Mouse (Mus musculus) kidney, postnatal 0 days (tissue): ENCODE data around the gene Ncam1. TPM values are rescaled to one million over a fixed set of nuclear protein-coding genes. Genes with fewer than 3 reads are reported as not detected.

Experiments
- ATAC-seq: fragments of 200-750 bp; cut with Nextera tagmentation; replicated peaks from 2 replicates; pipeline ENCODE4 v1.8.0; 2017; ENCODE audit warnings: low read depth, moderate number of reproducible peaks, moderate TSS enrichment, moderate library complexity; ENCODE audit not compliant: low FRiP score
- DNase-seq: peaks from one replicate; pipeline ENCODE4 v3.0.0-alpha.2; 2016; ENCODE audit warnings: low spot score
- H3K27ac ChIP-seq: fragments of 300-500 bp; sonication (generic); 2 replicates; pipeline ENCODE4 v1.5.1; 2014; ENCODE audit warnings: mild to moderate bottlenecking
- H3K27me3 ChIP-seq: fragments of 300-500 bp; sonication (generic); 2 replicates; pipeline ENCODE4 v1.6.1; 2014; ENCODE audit warnings: low read length, mixed read lengths; ENCODE audit not compliant: insufficient read depth
- H3K36me3 ChIP-seq: fragments of 300-500 bp; sonication (generic); 2 replicates; pipeline ENCODE4 v1.6.1; 2014; ENCODE audit warnings: low read length, mixed read lengths; ENCODE audit not compliant: insufficient read depth
- H3K4me1 ChIP-seq: fragments of 300-500 bp; sonication (generic); replicated peaks from 2 replicates; pipeline ENCODE4 v1.6.1; 2014; ENCODE audit warnings: antibody characterized with exemption, low read length, mixed read lengths; ENCODE audit not compliant: insufficient read depth
- H3K4me2 ChIP-seq: fragments of 300-500 bp; sonication (generic); 2 replicates; pipeline ENCODE4 v1.6.1; 2014; ENCODE audit warnings: mild to moderate bottlenecking, low read length, moderate library complexity, mixed read lengths
- H3K4me3 ChIP-seq: fragments of 300-500 bp; sonication (generic); replicated peaks from 2 replicates; pipeline ENCODE4 v1.5.1; 2014; ENCODE audit warnings: low read depth, low read length
- H3K9ac ChIP-seq: fragments of 300-500 bp; sonication (generic); 2 replicates; pipeline ENCODE4 v1.6.1; 2014; ENCODE audit warnings: low read depth, low read length
- H3K9me3 ChIP-seq: fragments of 300-500 bp; sonication (generic); replicated peaks from 2 replicates; pipeline ENCODE4 v1.6.1; 2016; ENCODE audit warnings: low read length, inconsistent platforms, mixed read lengths
- CTCF ChIP-seq: IDR thresholded peaks from 2 replicates; pipeline ENCODE4 v1.5.1; 2016; ENCODE audit warnings: antibody characterized with exemption, low read depth, mild to moderate bottlenecking, moderate library complexity
- WGBS: fragments of 180-500 bp; shearing (Covaris S2); extraction: QIAGEN DNeasy Blood & Tissue Kit; methylation state at CpG from one replicate; pipeline ENCODE4 v1.1.7; 2014; 5-methylcytosine and 5-hydroxymethylcytosine counted together
- polyA plus RNA-seq: library from polyadenylated mRNA; unstranded; fragments of >200 nt; fragmentation: Nextera tagmentation; extraction: Ambion mirVana; gene quantifications from 2 replicates; pipeline ENCODE4 v1.2.1, GENCODE M21; 2015

Gene Ncam1
- polyA plus RNA-seq, 1 experiment from 2014 or later = 81.2 TPM

DNA sequence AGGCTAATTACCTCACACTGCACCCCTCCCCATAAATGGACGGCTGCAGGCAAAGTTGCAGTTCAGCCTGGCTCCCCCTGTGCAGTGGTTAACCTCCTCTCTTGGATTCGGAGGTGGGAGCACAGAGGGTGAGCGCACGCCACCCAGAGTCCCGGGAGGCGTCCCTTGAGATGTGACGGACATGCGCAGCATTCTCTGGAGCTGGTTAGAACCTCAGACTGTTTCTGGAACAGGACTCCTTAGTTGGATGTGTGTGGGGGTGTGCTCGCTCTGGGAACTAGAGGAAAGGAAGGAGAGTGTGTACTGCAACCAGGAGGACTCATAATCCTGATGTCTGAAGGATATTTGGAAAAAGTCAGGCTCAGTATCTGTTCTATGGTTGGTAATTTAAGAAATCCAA, 274.0 kb downstream of the Ncam1 start:
- Histone ChIP-seq H3K4me2 (no peak overlapping the region), H3K9me3 (no peaks in the 10 kb centered on the region), H3K27ac (no peak overlapping the region), H3K9ac (no peak overlapping the region), H3K4me3 (no peak overlapping the region), H3K27me3 (no peaks in the 10 kb centered on the region), H3K36me3 (peaks cover 13% of the 10 kb centered on the region), H3K4me1 (no peaks in the 10 kb centered on the region)
- WGBS = 65% methylated on average over 9 of the region's 9 CpGs
- ATAC-seq (no peak), DNase-seq (no peak)
- no peak for TF ChIP-seq CTCF

DNA sequence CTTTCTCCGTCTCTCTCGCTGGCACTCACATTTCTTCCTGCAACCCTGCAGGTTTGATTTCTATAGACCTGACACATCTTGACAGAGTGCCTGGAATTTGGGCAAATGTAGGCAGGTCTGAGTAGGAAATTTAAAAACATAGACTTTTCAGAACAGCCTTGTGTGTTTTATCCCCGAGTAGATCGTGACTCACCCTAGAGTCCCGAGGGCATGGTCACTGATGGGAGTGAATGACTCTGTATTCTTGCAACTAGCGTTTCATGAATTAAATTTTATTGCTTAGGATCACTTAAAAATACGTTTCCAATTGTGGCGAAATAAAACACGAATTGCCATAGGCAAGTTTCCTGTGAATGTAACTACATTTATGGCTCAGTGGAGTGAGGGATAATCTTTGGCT, 274.8 kb downstream of the Ncam1 start:
- no peak overlapping the region for H3K4me2 ChIP-seq
- WGBS = 67% methylated on average over 9 of the region's 9 CpGs
- H3K9me3 ChIP-seq = no peaks in the 10 kb centered on the region
- no peak overlapping the region for H3K4me3 ChIP-seq
- ATAC-seq (no peak), DNase-seq (no peak)
- H3K36me3 ChIP-seq = peaks cover 17% of the 10 kb centered on the region
- no peaks in the 10 kb centered on the region for H3K27me3 ChIP-seq
- no peaks in the 10 kb centered on the region for H3K4me1 ChIP-seq
- no peak for TF ChIP-seq CTCF
- no peak overlapping the region for H3K9ac ChIP-seq
- H3K27ac ChIP-seq = no peak overlapping the region

DNA sequence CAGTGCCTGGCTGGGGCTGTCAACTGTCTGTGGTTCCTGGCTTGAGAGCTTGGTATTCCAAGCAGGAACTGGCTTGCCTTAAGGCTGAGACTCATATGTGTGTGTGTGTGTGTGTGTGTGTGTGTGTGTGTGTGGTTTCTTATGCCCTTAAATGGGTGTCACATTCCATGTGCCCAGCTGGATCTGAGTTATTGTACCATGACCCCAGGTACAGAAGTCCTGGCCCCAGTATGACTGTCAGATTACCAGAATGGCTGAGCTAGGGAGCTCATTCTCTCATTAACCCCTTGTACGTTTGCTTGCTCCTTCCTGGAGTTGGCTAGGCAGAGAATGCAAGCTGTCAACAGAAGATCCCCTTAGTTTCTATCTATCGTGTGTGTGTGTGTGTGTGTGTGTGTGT, 284.4 kb downstream of the Ncam1 start:
- Histone ChIP-seq H3K4me1 (no peaks in the 10 kb centered on the region), H3K36me3 (peaks cover 14% of the 10 kb centered on the region; the same call in 1 of the 2 replicates), H3K9ac (no peak overlapping the region), H3K27me3 (no peaks in the 10 kb centered on the region), H3K4me2 (no peak overlapping the region), H3K4me3 (no peak overlapping the region), H3K27ac (no peak overlapping the region), H3K9me3 (no peaks in the 10 kb centered on the region)
- ATAC-seq = peak; percentile 91
- TF ChIP-seq CTCF = no peak
- 57% methylated on average over 2 of the region's 2 CpGs for WGBS
- DNase-seq = peak; percentile 19

DNA sequence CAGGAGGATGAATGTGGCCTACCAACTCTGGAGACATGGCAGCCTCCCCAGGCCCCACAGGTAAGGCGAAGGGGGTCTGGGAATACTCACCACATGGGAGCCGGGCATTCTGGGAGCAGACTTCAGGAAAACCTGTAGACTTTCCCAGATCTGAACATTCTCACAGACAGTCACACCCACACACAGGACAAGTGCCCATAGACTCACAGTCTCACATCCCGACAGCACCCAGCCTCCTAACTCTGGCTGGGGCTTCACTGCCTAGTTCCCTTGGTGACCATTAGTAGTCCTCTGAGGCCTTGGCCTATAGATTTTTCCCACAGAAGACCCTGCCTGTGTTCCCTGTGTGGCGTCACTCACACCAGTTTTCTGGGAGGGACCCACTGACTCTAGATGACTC, 288.1 kb downstream of the Ncam1 start:
- Histone ChIP-seq H3K27ac (no peak overlapping the region), H3K4me1 (no peaks in the 10 kb centered on the region), H3K4me3 (no peak overlapping the region), H3K9ac (no peak overlapping the region), H3K27me3 (no peaks in the 10 kb centered on the region), H3K9me3 (no peaks in the 10 kb centered on the region), H3K36me3 (peaks cover 19% of the 10 kb centered on the region), H3K4me2 (no peak overlapping the region)
- ATAC-seq = no peak
- WGBS = 96% methylated on average over 4 of the region's 4 CpGs
- TF ChIP-seq CTCF = no peak
- DNase-seq = no peak

DNA sequence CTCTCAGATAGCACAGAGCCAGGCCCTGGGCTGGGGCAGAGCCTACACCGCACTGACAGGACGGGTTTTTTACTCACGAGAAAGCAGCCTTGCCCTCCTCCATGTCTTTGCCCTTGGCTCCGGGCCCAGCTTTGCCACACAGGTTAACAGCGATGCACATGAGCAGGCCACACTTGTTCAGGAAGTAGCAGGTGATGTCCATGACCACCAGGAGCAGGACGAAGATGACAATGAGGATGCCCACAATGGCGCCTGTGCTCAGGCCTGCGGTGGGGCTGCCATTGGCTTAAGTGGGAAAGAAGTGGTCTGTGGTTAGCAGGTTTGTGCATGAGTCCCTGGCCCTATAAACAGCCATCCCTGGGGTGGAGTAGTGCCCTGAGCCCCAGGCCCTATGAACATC, 289.1 kb downstream of the Ncam1 start:
- Histone ChIP-seq H3K27me3 (no peaks in the 10 kb centered on the region), H3K27ac (no peak overlapping the region), H3K9me3 (no peaks in the 10 kb centered on the region), H3K4me3 (no peak overlapping the region), H3K4me1 (no peaks in the 10 kb centered on the region), H3K4me2 (no peak overlapping the region), H3K36me3 (peaks cover 19% of the 10 kb centered on the region), H3K9ac (no peak overlapping the region)
- TF ChIP-seq CTCF = no peak
- no peak for ATAC-seq
- DNase-seq = no peak
- 92% methylated on average over 8 of the region's 8 CpGs for WGBS

DNA sequence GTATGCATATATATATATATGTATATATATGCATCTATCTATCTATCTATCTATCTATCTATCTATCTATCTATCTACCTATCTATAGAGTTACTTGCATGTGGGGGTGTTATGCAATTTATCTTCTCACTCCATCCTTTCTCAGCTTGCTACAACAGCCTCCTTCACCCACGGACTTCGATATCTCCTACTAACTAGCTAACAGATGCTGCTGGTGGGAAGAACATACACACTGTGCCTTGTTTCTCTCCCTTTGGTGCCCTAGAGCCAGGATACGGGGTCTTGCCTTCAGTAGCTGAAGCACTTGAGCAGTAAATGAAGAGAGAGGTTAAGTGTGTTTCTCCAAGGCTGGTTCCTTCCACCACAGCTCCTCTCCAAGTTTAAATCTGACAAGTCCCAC, 289.6 kb downstream of the Ncam1 start:
- no peak overlapping the region for H3K9ac ChIP-seq
- H3K9me3 ChIP-seq = no peaks in the 10 kb centered on the region
- H3K27me3 ChIP-seq = no peaks in the 10 kb centered on the region
- no peak overlapping the region for H3K4me2 ChIP-seq
- 96% methylated on average over 3 of the region's 3 CpGs for WGBS
- H3K27ac ChIP-seq = no peak overlapping the region
- ATAC-seq (no peak), DNase-seq (no peak)
- peaks cover 19% of the 10 kb centered on the region for H3K36me3 ChIP-seq
- no peak for TF ChIP-seq CTCF
- no peak overlapping the region for H3K4me3 ChIP-seq
- H3K4me1 ChIP-seq = no peaks in the 10 kb centered on the region

DNA sequence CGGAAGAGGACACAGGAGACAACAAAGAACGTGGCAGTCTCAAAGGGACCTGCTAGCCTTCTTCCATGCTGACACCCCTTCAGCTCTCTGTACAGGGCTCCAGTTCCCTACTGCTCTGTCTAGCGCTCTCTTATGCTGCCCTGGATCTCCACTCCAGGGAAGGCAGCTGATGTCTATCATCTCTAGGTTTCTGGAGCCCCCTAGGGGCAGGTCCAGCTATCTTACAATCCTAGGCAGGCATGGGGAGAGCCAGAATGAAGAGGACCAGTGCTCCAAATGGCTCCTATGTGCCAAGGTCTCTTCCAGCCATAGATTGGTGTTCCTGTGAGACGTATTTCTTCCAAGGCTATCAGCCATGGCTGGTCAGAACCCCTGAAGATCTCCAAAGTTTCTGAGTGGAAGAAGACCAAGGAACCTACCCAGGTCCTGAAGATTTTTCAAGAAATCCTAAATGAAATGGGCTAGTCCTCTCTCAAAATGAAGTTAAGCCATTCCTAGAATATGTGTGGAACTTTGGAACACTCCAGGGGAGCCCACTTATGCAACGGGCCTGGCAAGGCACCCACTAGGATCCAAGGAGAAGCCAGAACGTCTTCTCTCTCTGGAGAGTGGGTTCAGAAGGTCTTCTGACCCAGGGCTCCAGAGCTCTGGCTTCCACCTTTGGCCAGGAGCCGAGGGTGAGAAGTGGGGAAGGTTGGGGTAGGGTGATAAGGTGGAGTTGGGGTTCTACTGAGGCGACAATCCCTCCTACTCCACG, 290.7 kb downstream of the Ncam1 start:
- no peak overlapping the region for H3K4me3 ChIP-seq
- H3K9me3 ChIP-seq = no peaks in the 10 kb centered on the region
- H3K27me3 ChIP-seq = no peaks in the 10 kb centered on the region
- ATAC-seq = no peak
- no peak overlapping the region for H3K27ac ChIP-seq
- 88% methylated on average over 9 of the region's 9 CpGs for WGBS
- H3K36me3 ChIP-seq = peaks cover 19% of the 10 kb centered on the region
- no peak overlapping the region for H3K4me2 ChIP-seq
- no peak for DNase-seq
- H3K4me1 ChIP-seq = no peaks in the 10 kb centered on the region
- H3K9ac ChIP-seq = no peak overlapping the region
- TF ChIP-seq CTCF = peak; percentile 35; the same call in 1 of the 2 replicates
